Mouse (Mus musculus): ENCODE data around the gene Tspan33. TPM values are rescaled to one million over a fixed set of nuclear protein-coding genes. Genes with fewer than 3 reads are reported as not detected.

Gene Tspan33
- polyA plus RNA-seq (2015; fragmentation: Illumina TruSeq; extraction: RNeasy Lipid Tissue Mini Kit (QIAGEN cat#74804); ENCODE audit: low read depth, low replicate concordance): 24.5 TPM

GRCm38 (mm10) chr6:29693953-29694352, at the start of gene Tspan33:
Gene Tspan33, plus strand, starts transcription at chr6:29694222.

GRCm38 (mm10) chr6:29735336-29735688, 41.3 kb downstream of the Tspan33 start, which contains the start of gene Smo:
Gene Smo, plus strand, starts transcription at chr6:29735503.

Other genes starting within 250 kb of the Tspan33 start
- 398 TPM for gene Atp6v1f, start 226.5 kb upstream of the Tspan33 start, polyA plus RNA-seq (2015; fragmentation: Illumina TruSeq; extraction: RNeasy Lipid Tissue Mini Kit (QIAGEN cat#74804); ENCODE audit: low read depth, low replicate concordance)
- not detected for gene Atp6v1fnb, start 222.8 kb upstream of the Tspan33 start, polyA plus RNA-seq (2015; fragmentation: Illumina TruSeq; extraction: RNeasy Lipid Tissue Mini Kit (QIAGEN cat#74804); ENCODE audit: low read depth, low replicate concordance)
- 1.1 TPM for gene Kcp, start 186.3 kb upstream of the Tspan33 start, polyA plus RNA-seq (2015; fragmentation: Illumina TruSeq; extraction: RNeasy Lipid Tissue Mini Kit (QIAGEN cat#74804); ENCODE audit: low read depth, low replicate concordance)
- gene Irf5, start 167.6 kb upstream of the Tspan33 start, polyA plus RNA-seq (2015; fragmentation: Illumina TruSeq; extraction: RNeasy Lipid Tissue Mini Kit (QIAGEN cat#74804); ENCODE audit: low read depth, low replicate concordance): 3.2 TPM
- gene Tnpo3, start 84.3 kb upstream of the Tspan33 start, polyA plus RNA-seq (2015; fragmentation: Illumina TruSeq; extraction: RNeasy Lipid Tissue Mini Kit (QIAGEN cat#74804); ENCODE audit: low read depth, low replicate concordance): 52.1 TPM
- gene Smo, start 41.3 kb downstream of the Tspan33 start, polyA plus RNA-seq (2015; fragmentation: Illumina TruSeq; extraction: RNeasy Lipid Tissue Mini Kit (QIAGEN cat#74804); ENCODE audit: low read depth, low replicate concordance): 9.9 TPM
- 91.1 TPM for gene Ahcyl2, start 73.8 kb downstream of the Tspan33 start, polyA plus RNA-seq (2015; fragmentation: Illumina TruSeq; extraction: RNeasy Lipid Tissue Mini Kit (QIAGEN cat#74804); ENCODE audit: low read depth, low replicate concordance)
- 24.4 TPM for gene Strip2, start 222.8 kb downstream of the Tspan33 start, polyA plus RNA-seq (2015; fragmentation: Illumina TruSeq; extraction: RNeasy Lipid Tissue Mini Kit (QIAGEN cat#74804); ENCODE audit: low read depth, low replicate concordance)

All from brain, adult 10 weeks (tissue).